Mouse (Mus musculus): ENCODE measurements around the gene Eipr1.

- TF ChIP-seq GATA1 (IDR thresholded peaks at IDR 0.05; ENCODE audit: borderline replicate concordance, low read length) (no peak), FLI1 (IDR thresholded peaks at IDR 0.05; ENCODE audit: low read length) (no peak)
Observed at GRCm38 (mm10) chr12:28705204-28705603, 46.4 kb upstream of the Eipr1 start.

Data from megakaryocyte, embryonic 14.5 days (primary cell).